Mouse (Mus musculus): ENCODE data around the gene Sardh. TPM values are rescaled to one million over a fixed set of nuclear protein-coding genes. Genes with fewer than 3 reads are reported as not detected.

Sardh gene
- polyA plus RNA-seq (2012; rRNA removed): 4.1 and 4.5 TPM in 2 replicates

GRCm38 (mm10) chr2:27248211-27248610 lies at the start of gene Sardh:
Sardh (minus strand) TSS chr2:27248337.

GRCm38 (mm10) chr2:27164796-27165590 lies 83.1 kb downstream of the Sardh start, which contains the start of gene Dbh:
Dbh (plus strand) TSS chr2:27165233.

GRCm38 (mm10) chr2:27141950-27142693 lies 106.0 kb downstream of the Sardh start, which contains the start of gene Fam163b:
Fam163b (minus strand) TSS chr2:27142491.

Other genes starting within 250 kb of the Sardh start
- 80.8 and 83.9 TPM in 2 replicates for gene Cacfd1, start 238.4 kb downstream of the Sardh start, polyA plus RNA-seq (2012; rRNA removed)
- 19.1 and 19.2 TPM in 2 replicates for gene Slc2a6, start 220.3 kb downstream of the Sardh start, polyA plus RNA-seq (2012; rRNA removed)
- 0.10 and 1.7 TPM in 2 replicates for gene Mymk, start 176.2 kb downstream of the Sardh start, polyA plus RNA-seq (2012; rRNA removed)
- 19.0 and 19.4 TPM in 2 replicates for gene Adamtsl2, start 169.0 kb downstream of the Sardh start, polyA plus RNA-seq (2012; rRNA removed)
- gene Fam163b, start 105.8 kb downstream of the Sardh start, polyA plus RNA-seq (2012; rRNA removed): 19.3 and 25.3 TPM in 2 replicates
- gene Dbh, start 83.1 kb downstream of the Sardh start, polyA plus RNA-seq (2012; rRNA removed): 1.3 and 1.7 TPM in 2 replicates
- gene Vav2, start 178.7 kb upstream of the Sardh start, polyA plus RNA-seq (2012; rRNA removed): 46.2 and 50.2 TPM in 2 replicates
- 36.5 and 37.0 TPM in 2 replicates for gene Brd3os, start 194.0 kb upstream of the Sardh start, polyA plus RNA-seq (2012; rRNA removed)